Mouse (Mus musculus) liver, embryonic 15.5 days (tissue): ENCODE results near the gene C2cd4c. TPM values are rescaled to one million over a fixed set of nuclear protein-coding genes. Genes with fewer than 3 reads are reported as not detected.

Experiments used
- ATAC-seq: fragments of 200-750 bp; cut with Nextera tagmentation; 2 replicates; pipeline ENCODE4 v1.8.0; 2017; ENCODE audit warnings: moderate number of reproducible peaks, mild to moderate bottlenecking, moderate library complexity; ENCODE audit not compliant: insufficient read depth
- H3K27ac ChIP-seq: fragments of 300-500 bp; sonication (generic); replicated peaks from 2 replicates; pipeline ENCODE4 v1.5.1; 2015; ENCODE audit warnings: mild to moderate bottlenecking, inconsistent platforms
- H3K27me3 ChIP-seq: fragments of 300-500 bp; sonication (generic); 2 replicates; pipeline ENCODE4 v1.6.1; 2015; ENCODE audit warnings: mild to moderate bottlenecking, inconsistent platforms
- H3K36me3 ChIP-seq: fragments of 300-500 bp; sonication (generic); replicated peaks from 2 replicates; pipeline ENCODE4 v1.6.1; 2015; ENCODE audit warnings: moderate library complexity, mild to moderate bottlenecking, inconsistent platforms
- H3K4me1 ChIP-seq: fragments of 300-500 bp; sonication (generic); replicated peaks from 2 replicates; pipeline ENCODE4 v1.6.1; 2015; ENCODE audit warnings: inconsistent platforms
- H3K4me2 ChIP-seq: fragments of 300-500 bp; sonication (generic); 2 replicates; pipeline ENCODE4 v1.6.1; 2015; ENCODE audit warnings: moderate library complexity, mild to moderate bottlenecking, inconsistent platforms
- H3K4me3 ChIP-seq: fragments of 300-500 bp; sonication (generic); replicated peaks from 2 replicates; pipeline ENCODE4 v1.5.1; 2015; ENCODE audit warnings: mild to moderate bottlenecking, inconsistent platforms
- H3K9ac ChIP-seq: fragments of 300-500 bp; sonication (generic); 2 replicates; pipeline ENCODE4 v1.6.1; 2015; ENCODE audit warnings: moderate library complexity, mild to moderate bottlenecking, inconsistent platforms
- H3K9me3 ChIP-seq: fragments of 300-500 bp; sonication (generic); replicated peaks from 2 replicates; pipeline ENCODE4 v1.6.1; 2016; ENCODE audit warnings: inconsistent platforms
- WGBS: fragments of 180-500 bp; shearing (Covaris S2); methylation state at CpG from one replicate; pipeline ENCODE4 v1.1.7; 2015; ENCODE audit warnings: mixed read lengths; ENCODE audit not compliant: insufficient replicate concordance; 5-methylcytosine and 5-hydroxymethylcytosine counted together
- polyA plus RNA-seq: library from polyadenylated mRNA; unstranded; fragments of >200 nt; fragmentation: Nextera tagmentation; extraction: Ambion mirVana; gene quantifications from 2 replicates; pipeline ENCODE4 v1.2.1, GENCODE M21; 2015

C2cd4c gene
- polyA plus RNA-seq, 1 experiment from 2014 or later: not detected

DNA sequence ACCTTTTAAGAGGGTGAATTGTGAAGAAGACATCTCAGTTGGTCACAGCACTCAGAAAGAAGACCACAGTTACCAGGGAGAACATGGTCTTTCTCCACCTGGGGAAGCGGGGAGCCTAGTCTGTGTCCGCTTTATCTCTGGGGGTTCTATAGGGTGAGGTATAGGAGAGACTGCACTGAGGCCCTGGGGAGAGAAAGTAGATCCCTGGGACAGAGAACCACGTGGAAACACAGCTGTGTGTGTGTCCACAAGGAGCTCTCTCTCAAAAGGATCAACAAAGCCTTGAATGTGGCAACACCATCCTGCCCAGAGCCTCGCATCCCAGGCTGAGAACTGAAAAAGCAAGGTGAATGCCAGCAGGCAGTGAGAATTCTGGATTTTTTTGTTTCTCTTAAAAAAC is 36.4 kb downstream of the C2cd4c start:
- 51% methylated on average over 4 of the region's 4 CpGs for WGBS
- H3K9me3 ChIP-seq: no peaks in the 10 kb centered on the region
- no peaks in the 10 kb centered on the region for H3K36me3 ChIP-seq
- 0 out of 2 replicates have a peak, but pooled peaks cover 7% of the 10 kb centered on the region for H3K27me3 ChIP-seq
- H3K4me2 ChIP-seq: no peak overlapping the region
- H3K4me1 ChIP-seq: no peaks in the 10 kb centered on the region
- no peak for ATAC-seq
- H3K9ac ChIP-seq: no peak overlapping the region
- H3K4me3 ChIP-seq: no peak overlapping the region
- H3K27ac ChIP-seq: no peak overlapping the region

DNA sequence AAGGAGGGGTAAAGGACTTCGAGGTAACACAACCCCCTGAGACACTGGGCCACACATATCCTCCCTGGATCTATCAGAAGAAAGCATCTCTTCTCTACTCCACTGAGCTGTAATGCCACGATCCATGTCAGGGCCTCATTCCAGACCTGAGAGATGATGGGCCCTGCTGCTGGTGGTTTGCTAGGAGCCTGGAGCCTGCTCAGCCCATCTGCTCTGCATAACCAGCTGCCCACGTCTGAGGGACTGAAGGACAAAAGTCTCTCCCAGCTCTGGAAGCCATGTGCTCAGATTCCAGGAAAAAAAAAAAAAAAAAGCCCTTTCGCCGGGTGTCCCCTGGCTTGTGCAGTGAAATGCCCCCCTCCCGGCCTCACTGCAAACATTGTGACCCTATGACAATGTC is 38.1 kb downstream of the C2cd4c start:
- ATAC-seq: no peak
- H3K9me3 ChIP-seq: no peaks in the 10 kb centered on the region
- H3K4me1 ChIP-seq: no peaks in the 10 kb centered on the region
- no peak overlapping the region for H3K9ac ChIP-seq
- H3K27ac ChIP-seq: no peak overlapping the region
- WGBS: 56% methylated on average over 6 of the region's 6 CpGs
- H3K27me3 ChIP-seq: 0 out of 2 replicates have a peak, but pooled peaks cover 7% of the 10 kb centered on the region
- no peak overlapping the region for H3K4me3 ChIP-seq
- H3K36me3 ChIP-seq: no peaks in the 10 kb centered on the region
- no peak overlapping the region for H3K4me2 ChIP-seq

DNA sequence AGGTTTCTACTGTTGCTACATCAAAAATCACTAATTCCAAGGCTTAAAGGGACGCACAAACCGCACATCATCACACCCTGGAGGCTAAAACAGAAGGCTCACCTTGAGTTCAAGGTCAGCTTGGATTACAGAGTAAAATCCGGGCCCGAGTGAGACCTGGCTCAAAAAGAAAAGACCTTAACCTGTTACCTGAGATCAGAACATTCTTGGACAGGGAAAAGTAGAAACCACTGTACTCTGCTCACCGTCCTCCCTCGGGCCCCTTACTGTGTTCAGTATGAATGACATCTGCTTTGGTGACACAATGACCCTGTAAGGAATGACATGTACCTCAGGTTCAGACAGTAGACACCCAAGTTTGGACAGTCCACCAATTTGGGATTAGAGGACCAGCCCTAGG is 39.0 kb downstream of the C2cd4c start:
- H3K4me2 ChIP-seq: no peak overlapping the region
- no peaks in the 10 kb centered on the region for H3K4me1 ChIP-seq
- H3K27ac ChIP-seq: no peak overlapping the region
- H3K9me3 ChIP-seq: no peaks in the 10 kb centered on the region
- no peak for ATAC-seq
- 67% methylated on average over 6 of the region's 6 CpGs for WGBS
- H3K9ac ChIP-seq: no peak overlapping the region
- H3K4me3 ChIP-seq: no peak overlapping the region
- no peaks in the 10 kb centered on the region for H3K36me3 ChIP-seq
- 0 out of 2 replicates have a peak, but pooled peaks cover 6% of the 10 kb centered on the region for H3K27me3 ChIP-seq

DNA sequence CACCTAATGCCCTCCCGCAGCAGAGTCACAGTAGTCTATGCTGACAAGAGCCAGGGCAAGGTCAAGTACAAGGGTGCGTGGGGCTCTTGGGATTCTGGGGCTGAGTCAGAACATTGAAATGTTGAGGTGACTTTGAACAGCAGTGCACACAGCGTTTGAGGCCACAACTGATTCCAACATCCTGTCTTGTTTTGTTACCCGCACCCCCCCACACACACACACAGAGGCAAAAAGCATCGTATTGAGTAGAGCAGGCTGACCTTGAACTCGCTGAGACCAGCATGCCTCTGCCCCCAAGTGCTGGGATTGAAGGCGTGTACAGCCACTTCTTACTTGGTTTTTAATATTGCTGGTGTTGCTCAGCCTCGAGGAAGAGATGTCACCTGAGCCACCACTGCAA is 39.5 kb downstream of the C2cd4c start:
- no peak overlapping the region for H3K27ac ChIP-seq
- 0 out of 2 replicates have a peak, but pooled peaks cover 3% of the 10 kb centered on the region for H3K27me3 ChIP-seq
- H3K9me3 ChIP-seq: no peaks in the 10 kb centered on the region
- no peak overlapping the region for H3K4me2 ChIP-seq
- no peaks in the 10 kb centered on the region for H3K4me1 ChIP-seq
- H3K9ac ChIP-seq: no peak overlapping the region
- no peak for ATAC-seq
- WGBS: 66% methylated on average over 8 of the region's 8 CpGs
- H3K36me3 ChIP-seq: no peaks in the 10 kb centered on the region
- no peak overlapping the region for H3K4me3 ChIP-seq

DNA sequence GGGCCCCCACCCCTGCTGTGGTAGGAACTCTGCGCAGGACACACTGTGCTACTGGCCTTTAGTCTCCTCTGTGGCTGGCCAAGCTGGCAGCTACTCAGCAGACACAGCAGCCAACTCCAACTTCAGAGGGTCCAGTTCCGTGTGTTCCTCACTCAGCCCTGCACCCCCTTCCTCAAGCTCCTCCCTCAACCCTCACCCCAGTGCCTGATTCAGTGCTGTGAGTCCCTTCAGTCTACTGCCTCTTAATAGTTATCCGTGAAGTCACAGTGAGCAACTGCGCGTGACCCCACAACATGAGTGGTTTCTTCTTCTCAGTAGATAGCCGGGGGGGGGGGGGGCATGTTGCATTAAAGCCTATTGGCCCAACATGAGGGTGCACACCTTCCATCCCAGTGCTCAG is 40.2 kb downstream of the C2cd4c start:
- no peaks in the 10 kb centered on the region for H3K4me1 ChIP-seq
- no peak overlapping the region for H3K27ac ChIP-seq
- H3K36me3 ChIP-seq: no peaks in the 10 kb centered on the region
- no peaks in the 10 kb centered on the region for H3K9me3 ChIP-seq
- no peak for ATAC-seq
- WGBS: 76% methylated on average over 6 of the region's 6 CpGs
- H3K9ac ChIP-seq: no peak overlapping the region
- no peak overlapping the region for H3K4me3 ChIP-seq
- H3K27me3 ChIP-seq: 0 out of 2 replicates have a peak, but pooled peaks cover 3% of the 10 kb centered on the region
- H3K4me2 ChIP-seq: no peak overlapping the region

DNA sequence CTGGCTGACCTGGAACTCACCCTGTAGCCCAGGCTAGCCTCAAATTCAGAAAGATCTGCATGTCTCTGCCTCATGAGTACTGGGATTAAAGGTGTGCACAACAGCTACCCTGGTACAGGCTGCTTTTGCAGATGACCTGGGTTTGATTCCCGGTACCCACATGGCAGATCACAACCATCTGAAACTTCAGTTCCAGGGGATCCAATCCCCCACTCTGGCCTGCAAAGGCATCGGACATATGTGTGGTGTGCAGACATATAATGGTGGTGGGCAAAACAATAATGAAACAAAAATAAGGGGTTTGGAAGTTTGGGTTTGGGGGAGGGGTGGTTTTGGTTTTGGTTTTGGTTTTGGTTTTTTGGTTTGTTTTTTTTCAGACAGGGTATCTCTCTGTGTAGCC is 42.5 kb downstream of the C2cd4c start:
- no peak overlapping the region for H3K4me2 ChIP-seq
- no peak for ATAC-seq
- no peak overlapping the region for H3K9ac ChIP-seq
- no peaks in the 10 kb centered on the region for H3K9me3 ChIP-seq
- H3K4me1 ChIP-seq: no peaks in the 10 kb centered on the region
- 67% methylated on average over 2 of the region's 2 CpGs for WGBS
- no peak overlapping the region for H3K27ac ChIP-seq
- H3K36me3 ChIP-seq: no peaks in the 10 kb centered on the region
- no peak overlapping the region for H3K4me3 ChIP-seq
- no peaks in the 10 kb centered on the region for H3K27me3 ChIP-seq

DNA sequence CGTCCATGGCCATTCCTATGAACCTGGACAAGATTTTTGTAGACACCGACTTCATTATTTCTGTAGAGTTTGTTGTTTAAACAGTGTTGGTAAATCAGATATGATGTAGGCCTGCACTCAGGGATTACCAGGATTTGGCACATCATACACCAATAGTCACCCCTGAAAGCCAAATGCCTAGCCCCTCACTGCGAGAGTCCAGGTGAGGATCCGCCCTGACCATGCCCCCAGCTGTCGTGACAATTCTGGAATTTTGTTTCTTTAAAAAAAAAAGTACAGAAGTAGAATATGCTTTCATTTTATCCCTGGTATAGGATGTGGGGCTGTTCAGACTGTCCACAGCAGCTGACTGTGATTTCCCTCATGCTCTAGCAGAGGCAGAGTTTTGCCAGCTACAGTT is 43.9 kb downstream of the C2cd4c start:
- Histone ChIP-seq H3K4me2 (no peak overlapping the region), H3K36me3 (no peaks in the 10 kb centered on the region), H3K27me3 (no peaks in the 10 kb centered on the region), H3K9ac (no peak overlapping the region), H3K4me1 (no peaks in the 10 kb centered on the region), H3K27ac (no peak overlapping the region), H3K4me3 (no peak overlapping the region), H3K9me3 (no peaks in the 10 kb centered on the region)
- ATAC-seq: no peak
- 77% methylated on average over 5 of the region's 5 CpGs for WGBS

DNA sequence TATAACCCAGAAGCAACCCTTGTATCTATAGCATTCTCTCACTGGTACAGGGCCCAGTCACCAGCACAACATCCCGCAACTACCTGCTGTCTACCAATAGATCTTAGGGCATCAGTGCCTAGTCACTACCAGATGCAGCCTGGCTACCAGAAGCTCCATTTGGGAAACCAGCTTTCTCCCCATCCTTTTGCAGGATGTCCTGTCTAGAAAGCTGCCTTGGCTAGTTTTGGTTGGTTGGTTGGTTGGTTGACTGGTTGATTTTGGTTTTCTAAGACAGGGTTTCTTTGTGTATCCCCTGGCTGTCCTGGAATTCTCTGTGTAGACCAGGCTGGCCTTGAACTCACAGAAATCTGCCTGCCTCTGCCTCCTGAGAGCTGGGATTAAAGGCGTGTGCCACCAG is 54.1 kb downstream of the C2cd4c start:
- no peak overlapping the region for H3K27ac ChIP-seq
- H3K4me3 ChIP-seq: no peak overlapping the region
- H3K36me3 ChIP-seq: no peaks in the 10 kb centered on the region
- no peak overlapping the region for H3K4me2 ChIP-seq
- H3K9ac ChIP-seq: no peak overlapping the region
- H3K9me3 ChIP-seq: no peaks in the 10 kb centered on the region
- no peak for ATAC-seq
- H3K4me1 ChIP-seq: peaks cover 7% of the 10 kb centered on the region
- WGBS: 55% methylated on average over 2 of the region's 2 CpGs
- peaks cover 9% of the 10 kb centered on the region for H3K27me3 ChIP-seq

DNA sequence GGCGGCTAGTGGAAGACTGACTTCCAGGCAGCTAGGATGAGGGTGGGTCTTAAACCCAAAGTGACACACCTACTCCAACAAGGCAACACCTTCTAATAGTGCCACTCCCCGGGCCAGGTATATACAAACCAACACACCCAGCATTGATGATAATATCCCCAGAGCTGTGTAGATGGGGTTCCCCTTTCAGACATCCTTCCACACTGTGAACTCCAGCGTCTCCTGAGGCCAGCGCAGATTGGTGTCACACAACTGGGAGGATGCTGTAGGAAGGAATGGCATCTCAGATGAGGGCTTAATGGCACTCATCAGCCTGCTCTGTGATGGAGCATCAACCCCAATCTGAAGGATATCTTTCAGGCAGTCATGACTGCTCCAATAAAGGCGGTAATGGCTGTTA is 56.3 kb downstream of the C2cd4c start:
- no peaks in the 10 kb centered on the region for H3K9me3 ChIP-seq
- H3K9ac ChIP-seq: no peak overlapping the region
- H3K36me3 ChIP-seq: no peaks in the 10 kb centered on the region
- no peak overlapping the region for H3K27ac ChIP-seq
- WGBS: 66% methylated on average over 5 of the region's 5 CpGs
- peaks cover 24% of the 10 kb centered on the region for H3K4me1 ChIP-seq
- peaks cover 9% of the 10 kb centered on the region for H3K27me3 ChIP-seq
- H3K4me2 ChIP-seq: no peak overlapping the region
- no peak overlapping the region for H3K4me3 ChIP-seq
- no peak for ATAC-seq

DNA sequence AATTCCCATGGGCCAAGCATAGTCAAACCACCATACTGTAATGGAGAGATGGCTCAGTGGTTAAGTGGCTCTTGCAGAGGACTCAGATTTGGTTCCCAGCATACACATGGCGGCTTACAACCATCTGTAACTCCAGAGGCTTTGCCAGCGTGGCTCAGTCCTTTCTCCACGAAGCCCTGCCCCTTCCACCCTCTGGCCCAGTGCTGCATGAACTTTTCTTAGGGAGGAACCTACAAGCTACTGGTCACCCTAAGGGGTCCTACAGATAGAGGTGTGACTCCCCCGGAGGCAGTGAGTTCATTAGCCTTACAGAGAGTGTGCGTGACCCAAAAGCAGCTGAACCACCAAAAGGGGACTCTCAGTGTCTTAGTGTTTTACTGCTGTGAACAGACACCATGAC is 56.9 kb downstream of the C2cd4c start:
- no peak overlapping the region for H3K27ac ChIP-seq
- H3K9me3 ChIP-seq: no peaks in the 10 kb centered on the region
- H3K4me2 ChIP-seq: no peak overlapping the region
- peaks cover 27% of the 10 kb centered on the region for H3K4me1 ChIP-seq
- no peaks in the 10 kb centered on the region for H3K36me3 ChIP-seq
- ATAC-seq: no peak
- H3K9ac ChIP-seq: no peak overlapping the region
- H3K27me3 ChIP-seq: peaks cover 9% of the 10 kb centered on the region
- no peak overlapping the region for H3K4me3 ChIP-seq
- 64% methylated on average over 5 of the region's 5 CpGs for WGBS
